Mouse (Mus musculus) kidney, adult 2 months (tissue): ENCODE data around the gene Cldn12. TPM values are rescaled to one million over a fixed set of nuclear protein-coding genes. Genes with fewer than 3 reads are reported as not detected.

Experiments
- DNase-seq: peaks from one replicate; pipeline ENCODE4 v3.0.0; 2021
- H3K27ac ChIP-seq: fragments of 200-500 bp; 2 replicates; pipeline ENCODE4 v1.5.1; 2012; ENCODE audit warnings: low read depth, low read length, control low read depth, inconsistent platforms; ENCODE audit not compliant: insufficient read depth
- H3K27me3 ChIP-seq: fragments of 200-500 bp; replicated peaks from 2 replicates; pipeline ENCODE4 v1.6.1; 2012; ENCODE audit warnings: mild to moderate bottlenecking, moderate library complexity, low read length, inconsistent platforms; ENCODE audit not compliant: control insufficient read depth, insufficient read depth
- H3K36me3 ChIP-seq: fragments of 200-500 bp; 2 replicates; pipeline ENCODE4 v1.6.1; 2012; ENCODE audit warnings: mild to moderate bottlenecking, moderate library complexity, low read length, inconsistent platforms; ENCODE audit not compliant: control insufficient read depth, insufficient read depth
- H3K4me1 ChIP-seq: fragments of 200-500 bp; 2 replicates; pipeline ENCODE4 v1.6.1; 2011; ENCODE audit warnings: low read length; ENCODE audit not compliant: control insufficient read depth, insufficient read depth
- H3K4me3 ChIP-seq: fragments of 200-500 bp; 2 replicates; pipeline ENCODE4 v1.5.1; 2011; ENCODE audit warnings: mild to moderate bottlenecking, low read depth, low read length, control low read depth; ENCODE audit not compliant: insufficient read depth
- CTCF ChIP-seq: fragments of 200-500 bp; conservative IDR thresholded peaks from 2 replicates; pipeline ENCODE4 v1.5.1; 2011; ENCODE audit warnings: low read depth, mild to moderate bottlenecking, control low read depth, low read length, moderate library complexity, mixed read lengths; ENCODE audit not compliant: insufficient read depth, insufficient read length
- POLR2A ChIP-seq: fragments of 200-500 bp; IDR thresholded peaks from one replicate; pipeline ENCODE4 v1.6.1; 2011; ENCODE audit warnings: low read depth, low read length, control low read depth
- WGBS: fragments of 180-500 bp; shearing (Covaris S2); methylation state at CpG from one replicate; pipeline ENCODE4 v1.1.7; 2018; 5-methylcytosine and 5-hydroxymethylcytosine counted together
- polyA plus RNA-seq: library from polyadenylated mRNA; depleted of rRNA; stranded (reverse); fragments of >200 nt; gene quantifications from 2 replicates; pipeline ENCODE4 v1.2.3, GENCODE M21; 2012

Cldn12 gene
- polyA plus RNA-seq, 1 experiment = 63.4 TPM

- TF ChIP-seq POLR2A = no peak
- TF ChIP-seq CTCF = no peak
- Histone ChIP-seq H3K27me3 (no peaks in the 10 kb centered on the region), H3K4me3 (no peak overlapping the region), H3K27ac (no peak overlapping the region), H3K4me1 (no peaks in the 10 kb centered on the region; the same call in 1 of the 2 replicates), H3K36me3 (peaks cover 2% of the 10 kb centered on the region)
- no peak for DNase-seq
- WGBS = 77% methylated on average over 3 of the region's 3 CpGs
Measured at GRCm38 (mm10) chr5:5540385-5540784, 25.6 kb upstream of the Cldn12 start.

GRCm38 (mm10) chr5:5539771-5540170 is 25.0 kb upstream of the Cldn12 start:
- H3K4me3 ChIP-seq = no peak overlapping the region
- DNase-seq = no peak
- no peaks in the 10 kb centered on the region; the same call in 1 of the 2 replicates for H3K4me1 ChIP-seq
- H3K36me3 ChIP-seq = peaks cover 2% of the 10 kb centered on the region
- WGBS = 87% methylated on average over 3 of the region's 3 CpGs
- H3K27ac ChIP-seq = no peak overlapping the region
- TF ChIP-seq POLR2A (no peak), CTCF (no peak)
- H3K27me3 ChIP-seq = no peaks in the 10 kb centered on the region

GRCm38 (mm10) chr5:5536131-5536530 is 21.4 kb upstream of the Cldn12 start:
- DNase-seq = peak; percentile 70
- 76% methylated on average over 1 of the region's 1 CpGs for WGBS
- Histone ChIP-seq H3K36me3 (peaks cover 2% of the 10 kb centered on the region), H3K4me1 (peaks cover 5% of the 10 kb centered on the region; the same call in 1 of the 2 replicates), H3K27me3 (no peaks in the 10 kb centered on the region), H3K27ac (no peak overlapping the region), H3K4me3 (no peak overlapping the region)
- TF ChIP-seq CTCF (no peak), POLR2A (no peak)

- peak overlapping the region; percentile 88 for H3K27ac ChIP-seq
- H3K36me3 ChIP-seq = peaks cover 2% of the 10 kb centered on the region
- WGBS = 47% methylated on average over 3 of the region's 3 CpGs
- peaks cover 5% of the 10 kb centered on the region; the same call in 1 of the 2 replicates for H3K4me1 ChIP-seq
- H3K4me3 ChIP-seq = no peak overlapping the region
- no peaks in the 10 kb centered on the region for H3K27me3 ChIP-seq
- TF ChIP-seq POLR2A (no peak), CTCF (no peak)
- peak; percentile 88 for DNase-seq
Measured at GRCm38 (mm10) chr5:5533656-5534420, 19.1 kb upstream of the Cldn12 start.

GRCm38 (mm10) chr5:5515411-5515810 is 653 bp upstream of the Cldn12 start:
- no peak overlapping the region for H3K4me3 ChIP-seq
- no peaks in the 10 kb centered on the region for H3K27me3 ChIP-seq
- DNase-seq = no peak
- WGBS = 82% methylated on average over 5 of the region's 5 CpGs
- no peak overlapping the region for H3K27ac ChIP-seq
- TF ChIP-seq POLR2A = no peak
- TF ChIP-seq CTCF = no peak
- H3K36me3 ChIP-seq = no peaks in the 10 kb centered on the region
- H3K4me1 ChIP-seq = no peaks in the 10 kb centered on the region

GRCm38 (mm10) chr5:5511401-5511800 is 3.4 kb downstream of the Cldn12 start:
- H3K4me1 ChIP-seq = no peaks in the 10 kb centered on the region
- WGBS = 77% methylated on average over 3 of the region's 3 CpGs
- TF ChIP-seq CTCF (no peak), POLR2A (no peak)
- peaks cover 4% of the 10 kb centered on the region; the same call in 1 of the 2 replicates for H3K36me3 ChIP-seq
- H3K27ac ChIP-seq = no peak overlapping the region
- DNase-seq = no peak
- no peak overlapping the region for H3K4me3 ChIP-seq
- no peaks in the 10 kb centered on the region for H3K27me3 ChIP-seq

- Histone ChIP-seq H3K27ac (no peak overlapping the region), H3K4me1 (no peaks in the 10 kb centered on the region), H3K27me3 (no peaks in the 10 kb centered on the region), H3K36me3 (peaks cover 4% of the 10 kb centered on the region; the same call in 1 of the 2 replicates), H3K4me3 (no peak overlapping the region)
- 74% methylated on average over 5 of the region's 5 CpGs for WGBS
- peak; percentile 17 for DNase-seq
- TF ChIP-seq POLR2A (no peak), CTCF (no peak)
Measured at GRCm38 (mm10) chr5:5510989-5511388, 3.8 kb downstream of the Cldn12 start.
